Mouse (Mus musculus) neural tube, embryonic 10.5 days (tissue): Measurements from ENCODE around the gene Psma6.

Experiments used
- DNase-seq: peaks from one replicate; pipeline ENCODE4 v3.0.0-alpha.2; 2017; ENCODE audit warnings: low spot score; ENCODE audit errors: extremely low spot score

The Psma6 gene

DNA sequence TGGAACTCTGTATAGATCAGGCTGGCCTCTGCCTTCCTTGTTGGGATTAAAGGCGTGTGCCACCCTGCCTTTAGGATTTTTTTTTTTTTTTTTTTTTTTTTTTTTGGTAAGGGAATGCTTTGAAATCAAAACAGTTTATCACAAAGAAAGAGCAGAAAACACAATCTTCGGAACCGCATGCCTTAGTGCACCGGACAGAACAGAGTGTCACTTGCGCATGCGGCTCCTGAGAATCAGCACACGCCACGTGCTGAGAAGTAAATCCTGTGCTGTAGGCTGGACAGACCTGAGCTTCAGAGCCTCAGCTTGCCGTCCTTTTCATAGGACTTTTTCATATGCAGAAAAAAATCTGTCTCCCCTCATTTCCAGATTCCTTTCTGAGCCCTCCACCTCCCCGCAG lies 54.0 kb downstream of the Psma6 start:
- no peak for DNase-seq

DNA sequence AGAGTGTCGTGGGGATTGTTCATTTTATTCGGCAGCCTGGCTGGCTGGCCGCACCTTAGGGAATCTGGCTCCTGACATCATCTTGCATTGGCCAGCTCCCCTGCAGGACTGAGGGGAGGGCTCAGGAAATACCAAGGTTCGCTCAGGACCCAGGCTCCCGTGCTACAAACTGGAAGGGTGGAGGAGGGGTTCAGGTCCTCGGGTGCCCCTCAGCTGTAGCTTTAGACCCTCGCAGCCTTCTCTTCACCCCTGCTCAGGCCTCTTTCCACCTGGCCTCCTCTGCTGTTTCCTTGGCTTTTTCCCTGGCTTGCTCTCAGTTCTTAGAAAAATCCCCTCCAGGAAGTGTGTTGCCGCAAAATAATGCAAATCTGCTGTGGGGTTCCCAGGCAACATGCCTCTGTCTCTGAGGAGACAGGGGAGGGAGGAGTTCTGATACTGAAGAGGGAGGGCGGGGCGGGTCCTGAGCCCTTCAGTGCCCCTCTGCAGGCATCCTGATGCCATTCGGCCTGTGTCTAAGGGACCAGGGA lies 54.7 kb downstream of the Psma6 start:
- DNase-seq: peak; percentile 36

DNA sequence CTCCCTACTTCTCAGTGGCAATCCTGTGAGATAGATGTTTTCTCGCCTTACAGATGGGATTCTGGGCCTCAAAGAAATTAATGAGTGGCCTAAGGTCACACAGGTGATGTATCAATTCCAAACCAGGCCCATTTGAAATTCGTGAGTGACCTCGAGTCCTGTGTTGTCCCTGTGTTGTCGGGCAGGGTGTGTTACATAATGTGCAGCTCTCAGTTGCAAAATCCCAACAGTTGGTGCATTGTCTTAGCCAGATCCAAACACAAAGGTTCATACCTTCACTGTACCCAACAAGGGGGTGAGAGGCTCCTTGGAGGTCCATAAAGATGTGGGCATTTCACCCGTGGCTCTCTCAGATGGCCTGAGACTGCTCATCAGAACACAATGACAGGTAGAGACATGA lies 56.4 kb downstream of the Psma6 start:
- no peak for DNase-seq

- no peak for DNase-seq
These were observed 58.2 kb downstream of the Psma6 start for GRCm38 (mm10) chr12:55442245-55442644.

DNA sequence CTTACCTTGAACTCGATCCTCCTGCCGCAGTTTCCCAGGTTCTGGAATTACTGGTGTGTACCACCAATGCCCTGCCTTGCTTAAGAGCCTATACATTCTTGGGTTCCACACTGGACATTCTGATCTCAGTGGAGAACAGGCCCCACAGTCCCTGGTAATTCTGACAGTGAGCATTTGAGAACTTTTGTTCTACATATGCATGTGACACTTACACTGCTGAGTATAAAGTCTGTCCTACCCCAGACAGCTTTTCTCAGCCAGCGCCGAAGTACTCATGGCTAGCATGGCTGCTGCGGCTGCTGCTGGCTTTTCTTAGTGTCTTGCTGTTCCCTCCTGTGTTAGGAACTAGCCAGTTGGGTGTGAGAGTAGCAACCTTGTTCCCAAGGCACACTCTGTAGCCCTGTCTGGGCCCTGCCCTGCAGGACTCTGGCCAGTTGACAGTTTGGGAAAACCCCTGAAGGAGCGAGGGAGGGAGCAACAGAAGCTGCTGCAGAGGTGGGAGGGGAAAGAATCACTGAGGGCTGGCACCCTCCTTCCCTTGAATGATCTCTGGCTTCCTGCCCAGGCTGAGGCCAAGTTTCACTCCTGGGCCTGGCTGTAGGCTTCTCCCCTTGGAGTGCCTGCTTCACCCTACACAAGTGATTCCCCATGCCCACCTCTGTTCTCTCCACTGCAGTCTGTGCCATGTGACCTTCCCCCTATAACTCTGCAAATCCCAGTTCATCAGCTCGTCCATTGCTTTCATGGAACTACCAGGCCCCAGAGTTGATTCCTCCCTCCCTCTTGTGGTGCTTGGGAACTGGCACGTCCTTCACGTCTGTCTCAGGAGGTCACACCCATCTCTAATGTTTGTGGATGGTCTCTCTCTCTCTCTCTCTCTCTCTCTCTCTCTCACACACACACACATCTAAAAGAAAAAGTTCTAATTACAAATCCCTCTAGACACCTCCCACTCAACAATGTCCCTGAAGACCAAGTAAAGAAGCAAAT lies 59.1 kb downstream of the Psma6 start:
- DNase-seq: no peak

DNA sequence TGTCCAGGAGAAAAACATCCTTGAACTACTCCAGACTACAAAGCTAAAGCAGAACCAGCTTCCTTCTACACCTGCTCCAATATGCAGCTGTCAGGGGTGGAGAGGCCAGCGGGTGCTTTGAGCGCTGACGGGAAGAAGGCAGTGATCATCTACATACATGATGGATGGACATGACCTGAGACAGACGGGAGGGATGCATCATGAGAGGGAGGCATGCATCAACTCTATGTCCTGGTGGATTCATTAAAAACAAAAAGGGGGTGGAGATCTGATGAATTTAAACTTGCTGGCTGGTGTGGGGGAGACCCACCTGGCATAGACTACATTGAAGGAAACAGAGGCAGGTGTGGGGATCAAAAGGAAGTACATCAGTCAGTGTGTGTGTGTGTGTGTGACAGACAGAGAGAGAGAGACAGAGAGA lies 60.0 kb downstream of the Psma6 start:
- DNase-seq: no peak

- no peak for DNase-seq
These were observed 61.6 kb downstream of the Psma6 start for GRCm38 (mm10) chr12:55445583-55445982.

GRCm38 (mm10) chr12:55446366-55446745 lies 62.3 kb downstream of the Psma6 start:
- DNase-seq: no peak

DNA sequence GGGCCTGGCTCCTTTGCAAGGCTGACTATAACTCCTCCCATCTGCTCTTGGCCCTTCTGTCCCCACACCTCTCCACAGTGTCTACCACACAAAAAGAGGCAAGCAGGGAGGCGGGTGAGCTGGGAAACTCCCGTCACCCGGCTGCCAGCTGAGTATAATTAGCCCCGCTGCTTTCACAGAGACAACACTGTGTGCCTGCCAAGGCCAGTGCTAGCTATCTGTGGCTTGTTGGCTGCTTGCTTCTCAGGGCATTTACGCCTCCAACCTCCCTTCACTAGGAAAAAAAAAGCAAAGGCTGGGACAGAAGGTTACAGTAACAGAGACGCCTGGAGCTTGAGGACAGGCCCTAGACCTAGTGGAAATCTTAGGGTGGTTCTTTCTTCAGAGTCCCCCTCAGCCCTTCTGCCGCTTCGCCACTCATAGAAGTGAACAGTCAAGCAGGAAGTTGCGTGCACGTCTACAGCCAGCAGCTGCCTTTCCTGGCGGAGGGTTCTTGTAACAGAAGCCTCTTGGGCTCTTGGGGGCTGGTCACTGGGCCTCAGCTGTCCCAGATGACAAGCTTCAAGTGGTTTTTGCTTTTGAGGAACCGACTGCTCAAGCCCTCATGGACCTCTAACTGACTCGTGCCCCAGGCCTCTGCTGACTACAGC lies 62.8 kb downstream of the Psma6 start:
- DNase-seq: peak; percentile 45

DNA sequence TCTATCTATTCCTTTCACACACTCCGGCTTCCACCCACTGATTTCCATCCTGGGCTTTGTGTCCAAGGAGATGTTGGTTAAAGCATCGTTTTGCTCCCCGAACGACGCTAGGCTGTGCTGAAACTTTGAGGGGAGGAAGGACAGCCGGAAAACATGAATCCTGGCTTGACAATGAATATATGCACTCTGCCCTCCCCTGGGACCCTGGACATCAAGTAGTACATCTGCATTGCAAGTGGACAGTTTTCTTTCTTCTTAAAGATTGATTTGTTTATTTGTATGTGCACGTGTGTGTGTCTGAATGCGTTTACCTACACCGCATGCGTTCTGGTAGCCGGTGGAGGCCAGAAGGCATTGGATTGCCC lies 63.4 kb downstream of the Psma6 start:
- DNase-seq: no peak

- DNase-seq: no peak
These were observed 64.4 kb downstream of the Psma6 start for GRCm38 (mm10) chr12:55448457-55448856.

DNA sequence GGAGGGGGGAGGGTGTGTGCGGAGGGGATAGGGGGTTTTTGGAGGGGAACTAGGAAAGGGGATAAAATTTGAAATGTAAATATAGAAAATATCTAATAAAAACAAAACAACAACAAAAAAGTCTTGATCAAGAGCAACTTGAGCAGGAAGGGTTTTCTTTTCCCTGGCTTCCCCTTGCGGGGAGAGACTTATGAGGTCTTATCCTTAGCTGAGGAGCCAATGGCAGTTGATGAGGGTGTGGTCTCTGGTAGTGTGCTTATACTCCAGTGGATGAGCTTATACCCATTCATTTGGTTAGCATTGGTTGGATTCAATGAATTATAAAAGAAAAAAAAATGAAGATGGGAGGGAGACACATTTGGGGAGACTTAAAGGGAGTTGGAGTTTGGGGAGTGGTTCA lies 65.0 kb downstream of the Psma6 start:
- DNase-seq: no peak

DNA sequence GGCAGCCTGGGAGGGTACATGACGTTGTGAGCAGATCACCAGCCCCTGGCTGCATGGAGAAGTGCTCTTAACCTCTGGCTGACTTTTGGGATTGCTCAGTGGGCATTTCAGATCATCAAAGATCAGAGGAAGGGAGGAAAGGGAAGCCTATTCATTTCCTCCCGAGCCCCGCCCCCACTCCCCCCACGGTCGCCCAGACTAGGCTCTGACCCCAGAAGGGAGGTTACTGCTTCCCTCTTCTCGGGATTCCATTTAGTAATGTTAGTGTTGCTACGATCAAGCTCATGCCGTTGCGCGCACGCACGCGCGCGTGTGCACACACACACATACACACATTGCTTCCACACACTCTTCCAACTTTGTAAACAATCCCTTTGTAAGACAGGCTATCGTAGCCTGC lies 66.4 kb downstream of the Psma6 start:
- DNase-seq: no peak

DNA sequence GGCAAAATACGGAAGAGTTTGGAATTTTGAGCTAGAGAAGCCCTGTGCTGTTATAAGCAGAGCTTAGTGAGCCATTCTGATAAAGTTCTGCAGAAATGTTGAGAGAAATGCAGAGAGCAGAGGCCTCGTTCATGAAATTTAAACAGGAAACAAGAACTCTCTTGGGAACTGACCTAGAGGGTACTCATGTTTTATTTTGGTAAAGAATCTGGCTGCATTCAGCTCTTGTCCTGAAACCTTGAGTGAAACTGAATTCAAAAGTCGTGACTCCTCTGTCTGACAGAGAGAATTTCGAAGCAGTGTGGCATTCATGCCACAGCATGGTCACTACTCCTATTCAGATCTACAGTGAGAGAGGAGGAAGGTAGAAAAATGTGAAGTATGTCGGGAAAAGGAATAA lies 68.8 kb downstream of the Psma6 start:
- DNase-seq: no peak

DNA sequence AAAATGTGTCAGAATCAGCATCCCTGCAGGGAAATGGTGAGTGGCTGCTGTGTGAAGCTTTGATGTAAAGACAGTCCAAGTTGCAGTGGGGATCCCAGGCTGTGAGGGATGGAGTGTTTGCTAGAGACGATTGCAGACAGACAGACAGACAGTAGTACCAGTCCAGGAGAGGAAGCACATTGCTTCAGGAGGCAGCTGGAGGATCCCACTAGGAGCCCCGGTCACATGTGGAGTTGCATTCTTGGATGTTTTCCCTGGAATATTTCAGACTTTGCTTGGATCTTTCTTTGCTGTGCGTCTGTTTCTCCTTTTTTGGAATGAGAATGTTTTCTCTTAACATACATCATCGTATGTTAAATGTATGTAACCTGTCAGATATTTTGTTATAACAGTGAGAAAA lies 69.9 kb downstream of the Psma6 start:
- DNase-seq: no peak

DNA sequence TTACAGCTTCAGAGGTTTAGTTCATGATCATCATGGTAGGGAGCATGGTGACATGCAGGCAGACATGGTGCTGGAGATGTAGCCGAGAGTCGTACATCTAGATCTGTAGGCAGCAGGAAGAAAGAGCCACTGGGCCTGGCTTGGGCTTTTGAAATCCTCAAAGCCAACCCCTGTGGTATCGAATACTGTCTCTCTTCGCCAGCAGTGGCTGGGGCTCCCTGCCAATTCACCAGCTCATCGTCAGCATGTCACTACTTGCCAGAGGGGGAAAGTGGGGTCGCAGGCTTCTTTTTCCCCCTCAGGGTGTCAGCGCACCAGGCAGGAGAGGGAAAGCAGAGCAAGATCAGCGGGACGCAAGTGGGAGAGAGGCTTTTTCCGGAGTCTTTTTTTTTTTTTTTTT lies 71.2 kb downstream of the Psma6 start:
- DNase-seq: no peak

DNA sequence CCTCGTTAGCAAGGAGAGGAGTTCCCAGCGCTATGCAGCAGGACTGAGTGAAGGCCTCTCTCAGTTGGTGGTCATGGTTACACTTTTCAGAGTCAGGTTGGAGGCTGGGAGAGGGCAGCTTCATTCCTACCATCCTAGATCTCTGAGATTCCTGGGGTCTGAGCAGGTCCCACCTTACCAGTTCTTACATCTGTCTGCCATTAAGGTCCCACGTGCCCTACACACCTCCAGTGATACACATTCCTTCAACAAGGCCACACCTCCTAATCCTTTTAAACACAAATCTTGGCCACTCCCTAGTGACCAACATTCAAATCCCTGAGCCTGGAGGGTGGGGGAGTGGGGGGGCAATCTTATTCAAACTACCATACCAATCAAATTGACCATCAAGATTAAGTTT lies 72.1 kb downstream of the Psma6 start:
- DNase-seq: no peak

GRCm38 (mm10) chr12:55456893-55457292 lies 72.9 kb downstream of the Psma6 start:
- no peak for DNase-seq

GRCm38 (mm10) chr12:55459739-55460138 lies 75.7 kb downstream of the Psma6 start:
- no peak for DNase-seq

DNA sequence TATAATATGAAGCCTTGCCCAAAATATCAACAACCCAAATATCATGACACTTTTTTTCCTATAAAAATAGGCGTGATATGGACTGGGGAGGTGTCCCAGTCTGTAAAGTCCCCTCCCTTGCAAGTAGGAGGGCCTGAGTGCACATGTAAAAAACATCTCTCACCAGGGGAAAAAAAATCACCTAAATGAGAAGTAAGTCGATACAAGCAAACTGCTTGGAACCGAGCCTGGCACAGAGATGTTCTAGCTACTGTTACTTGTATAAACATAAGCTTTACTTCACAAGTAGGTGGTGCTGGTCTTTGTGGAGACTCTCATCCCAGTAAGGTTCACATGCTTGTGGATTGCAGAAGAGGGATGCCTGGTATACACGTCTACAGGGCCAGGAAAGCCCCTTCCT lies 76.9 kb downstream of the Psma6 start:
- no peak for DNase-seq

DNA sequence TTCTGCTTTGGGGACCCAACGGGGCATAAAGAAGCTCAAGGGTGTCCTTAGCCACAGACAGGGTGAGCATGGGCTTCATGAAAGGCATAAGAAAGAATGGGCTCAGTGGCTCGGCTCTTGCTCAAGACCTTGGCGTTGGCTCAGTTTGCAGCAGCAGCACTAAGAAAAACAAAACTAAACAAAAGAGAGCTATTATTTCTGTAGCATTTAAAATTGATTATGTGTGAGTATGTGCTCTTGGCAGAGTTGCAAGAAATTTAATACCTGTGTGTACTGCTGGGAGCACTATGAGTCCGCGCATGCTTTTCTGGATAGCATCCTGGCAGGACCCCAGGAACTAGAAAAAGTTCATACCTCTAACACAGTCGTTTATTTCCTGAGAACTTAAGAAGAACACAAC lies 77.7 kb downstream of the Psma6 start:
- no peak for DNase-seq

DNA sequence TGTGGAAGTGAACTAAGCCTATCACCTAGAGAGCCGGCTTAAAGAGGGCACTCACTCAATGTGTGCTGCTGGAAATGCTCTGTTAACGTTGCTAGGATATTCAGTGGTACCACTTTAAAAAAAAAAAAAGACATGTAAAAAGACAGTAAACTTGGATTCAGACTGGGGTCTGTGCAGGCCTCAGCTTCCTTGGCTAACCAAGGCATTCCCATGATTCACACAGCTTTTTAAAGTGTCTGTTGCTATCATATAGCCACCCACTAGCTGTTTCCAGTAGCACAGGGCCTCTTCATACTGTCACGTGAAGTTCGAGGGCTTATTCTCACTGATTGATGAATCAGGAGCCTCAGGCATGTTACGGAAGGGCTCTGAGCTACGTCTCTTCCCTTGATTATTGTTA lies 78.4 kb downstream of the Psma6 start:
- DNase-seq: no peak

- DNase-seq: no peak
These were observed 79.1 kb downstream of the Psma6 start for GRCm38 (mm10) chr12:55463087-55463486.
